In the genomic region with DNA sequence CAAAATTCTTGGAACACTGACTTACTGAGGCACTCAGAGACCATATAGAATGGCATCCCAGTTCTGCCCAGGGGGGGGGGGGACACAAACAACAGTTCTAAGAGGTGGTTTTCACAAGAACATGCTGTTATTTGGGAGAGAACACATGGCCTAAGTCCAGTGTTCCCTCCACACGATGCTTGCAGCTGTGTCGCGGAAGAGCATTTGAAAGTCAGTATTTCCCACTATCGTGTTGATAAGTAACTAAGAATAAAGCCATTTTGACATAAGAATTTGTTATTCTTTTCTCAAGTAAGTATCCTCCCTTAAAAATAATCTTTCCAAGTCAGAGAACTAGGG, we compare ENCODE assay signal across 10 mouse cellular contexts.
DNase-seq lines count a peak whose midpoint lies in the region; ATAC-seq and TF ChIP-seq lines count a peak whose summit lies in the region.
"Had no signal": no experiment of that assay in that cellular context is flagged by ENCODE, and none has a peak within 500 bp of the region (broad histone marks: within the 10 kb centered on the region; RNA-seq: fewer than 3 reads in every experiment).

No protein-coding gene starts in this region.

- no peak for TF ChIP-seq CTCF in cerebellum, adult 2 months (IDR thresholded peaks at IDR 0.05; ENCODE audit: borderline replicate concordance, insufficient read depth, low read depth, low read length)

- no peak overlapping the region for H3K9ac ChIP-seq in hindbrain, embryonic 13.5 days
- no peak overlapping the region for H3K9ac ChIP-seq in hindbrain, embryonic 12.5 days
- H3K9ac ChIP-seq in lung, embryonic 15.5 days = no peak overlapping the region
- no peak overlapping the region for H3K9ac ChIP-seq in limb, embryonic 15.5 days
- H3K9ac ChIP-seq: neural tube, embryonic 12.5 days had no signal

- peaks cover 7% of the 10 kb centered on the region; the same call in 1 of the 2 replicates for H3K36me3 ChIP-seq in hindbrain, embryonic 13.5 days
- no peaks in the 10 kb centered on the region for H3K36me3 ChIP-seq in hindbrain, embryonic 12.5 days
- H3K36me3 ChIP-seq in lung, embryonic 15.5 days = no peaks in the 10 kb centered on the region
- H3K36me3 ChIP-seq in limb, embryonic 15.5 days = no peaks in the 10 kb centered on the region
- H3K36me3 ChIP-seq: neural tube, embryonic 12.5 days had no signal

- no peak for TF ChIP-seq POLR2A in cerebellum, adult 2 months (IDR thresholded peaks at IDR 0.05; ENCODE audit: borderline replicate concordance, insufficient read depth, low read length)

- H3K27me3 ChIP-seq in cerebellum, adult 2 months (ENCODE audit: control insufficient read depth, insufficient read depth, low read length) = no peaks in the 10 kb centered on the region
- H3K27me3 ChIP-seq in hindbrain, embryonic 13.5 days = no peaks in the 10 kb centered on the region
- no peaks in the 10 kb centered on the region for H3K27me3 ChIP-seq in hindbrain, embryonic 12.5 days
- H3K27me3 ChIP-seq in lung, embryonic 15.5 days = no peaks in the 10 kb centered on the region
- no peaks in the 10 kb centered on the region for H3K27me3 ChIP-seq in limb, embryonic 15.5 days
- H3K27me3 ChIP-seq: neural tube, embryonic 12.5 days had no signal

- no peak for DNase-seq in cerebellum, adult 2 months
- no peak for DNase-seq in cerebellum, adult 18-20 months
- DNase-seq in lung, adult 18-20 months = no peak
- no peak for DNase-seq in urinary bladder, postnatal 4 days (ENCODE audit: low spot score in 2 of 2)
- DNase-seq: right cerebral cortex, postnatal 4 days had no signal

- H3K4me3 ChIP-seq in cerebellum, adult 2 months (replicated peaks; ENCODE audit: insufficient read depth, low read depth, low read length) = no peak overlapping the region
- H3K4me3 ChIP-seq in hindbrain, embryonic 13.5 days = no peak overlapping the region
- H3K4me3 ChIP-seq in hindbrain, embryonic 12.5 days = no peak overlapping the region
- H3K4me3 ChIP-seq in lung, embryonic 15.5 days = no peak overlapping the region
- H3K4me3 ChIP-seq in limb, embryonic 15.5 days = no peak overlapping the region
- H3K4me3 ChIP-seq: neural tube, embryonic 12.5 days had no signal

- H3K4me1 ChIP-seq in cerebellum, adult 2 months (ENCODE audit: control insufficient read depth, insufficient read depth, low read length) = 0 out of 2 replicates have a peak, but pooled peaks cover 2% of the 10 kb centered on the region
- H3K4me1 ChIP-seq in hindbrain, embryonic 13.5 days (replicated peaks) = peaks cover 6% of the 10 kb centered on the region; the same call in 1 of the 2 replicates
- H3K4me1 ChIP-seq in hindbrain, embryonic 12.5 days = no peaks in the 10 kb centered on the region
- H3K4me1 ChIP-seq in lung, embryonic 15.5 days = peaks cover 13% of the 10 kb centered on the region; the same call in 1 of the 2 replicates
- peaks cover 13% of the 10 kb centered on the region for H3K4me1 ChIP-seq in limb, embryonic 15.5 days
- H3K4me1 ChIP-seq: neural tube, embryonic 12.5 days had no signal

- H3K9me3 ChIP-seq in hindbrain, embryonic 13.5 days = no peaks in the 10 kb centered on the region
- no peaks in the 10 kb centered on the region for H3K9me3 ChIP-seq in hindbrain, embryonic 12.5 days (replicated peaks)
- no peaks in the 10 kb centered on the region for H3K9me3 ChIP-seq in lung, embryonic 15.5 days
- H3K9me3 ChIP-seq in limb, embryonic 15.5 days = no peaks in the 10 kb centered on the region
- H3K9me3 ChIP-seq: neural tube, embryonic 12.5 days had no signal

- no peak for ATAC-seq in hindbrain, embryonic 13.5 days (ENCODE audit: low FRiP score)
- no peak for ATAC-seq in hindbrain, embryonic 12.5 days (ENCODE audit: low FRiP score)
- ATAC-seq in lung, embryonic 15.5 days (ENCODE audit: borderline replicate concordance, extremely low read depth, low FRiP score, low TSS enrichment) = no peak
- no peak for ATAC-seq in limb, embryonic 15.5 days (ENCODE audit: insufficient number of reproducible peaks, low FRiP score, low TSS enrichment, low read depth)

- H3K27ac ChIP-seq in cerebellum, adult 2 months (ENCODE audit: insufficient read depth, low read length) = peak overlapping the region; percentile 87; the same call in 1 of the 2 replicates
- H3K27ac ChIP-seq in hindbrain, embryonic 13.5 days = 0 out of 2 replicates have a peak overlapping the region, but pooled peaks have one; percentile 5
- no peak overlapping the region for H3K27ac ChIP-seq in hindbrain, embryonic 12.5 days
- peak overlapping the region; percentile 49 for H3K27ac ChIP-seq in lung, embryonic 15.5 days
- peak overlapping the region; percentile 85 for H3K27ac ChIP-seq in limb, embryonic 15.5 days
- H3K27ac ChIP-seq: neural tube, embryonic 12.5 days had no signal

- no peak overlapping the region for H3K4me2 ChIP-seq in hindbrain, embryonic 13.5 days
- no peak overlapping the region for H3K4me2 ChIP-seq in hindbrain, embryonic 12.5 days (replicated peaks)
- H3K4me2 ChIP-seq in lung, embryonic 15.5 days = no peak overlapping the region
- H3K4me2 ChIP-seq in limb, embryonic 15.5 days = no peak overlapping the region
- H3K4me2 ChIP-seq: neural tube, embryonic 12.5 days had no signal

- 49% methylated on average over 4 of the region's 4 CpGs for WGBS in cerebellum, adult 2 months
- WGBS in hindbrain, embryonic 13.5 days = 86% methylated on average over 4 of the region's 4 CpGs
- WGBS in hindbrain, embryonic 12.5 days = 83% methylated on average over 4 of the region's 4 CpGs
- 57% methylated on average over 4 of the region's 4 CpGs for WGBS in lung, embryonic 15.5 days
- whole genome bisulfite sequencing in limb, embryonic 15.5 days = 58% methylated on average over 4 of the region's 4 CpGs
